8 mouse cellular contexts compared by ENCODE assay signal in genomic region chr1:136017907-136018313, GRCm38 (mm10). TPM values are rescaled to one million over a fixed set of nuclear protein-coding genes. Genes with fewer than 3 reads are reported as not detected.
DNase-seq lines count a peak whose midpoint lies in the region; ATAC-seq lines count a peak whose summit lies in the region.

No protein-coding gene starts in this region.

- H3K79me2 ChIP-seq in macrophage (ENCODE audit: inconsistent target), result no peaks in the 10 kb centered on the region

- DNase-seq in WW6 (ENCODE audit: low read depth, low spot score), result peak; percentile 84
- peak; percentile 80 to 91 for DNase-seq in cerebellum, postnatal 4 days (ENCODE audit: low spot score in 2 of 2)
- peak; percentile 96 for DNase-seq in gastrocnemius, adult 18-20 months (ENCODE audit: low spot score)
- peak; percentile 94 to 95 for DNase-seq in left cerebral cortex, adult 18-20 months (ENCODE audit: low spot score in 2 of 2)
- DNase-seq in right cerebral cortex, adult 18-20 months, result peak; percentile 97
- peak; percentile 52 for DNase-seq in urinary bladder, postnatal 10 days (ENCODE audit: low spot score)

- H3K27ac ChIP-seq in hindbrain, embryonic 16.5 days (ENCODE audit: low read depth, low read length), result peak overlapping the region; percentile 58
- no peak overlapping the region for H3K27ac ChIP-seq in macrophage

- peak overlapping the region; percentile 63 for H3K4me3 ChIP-seq in hindbrain, embryonic 16.5 days (ENCODE audit: low read length)
- H3K4me3 ChIP-seq in macrophage (ENCODE audit: inconsistent target), result peak overlapping the region; percentile 54

- no peaks in the 10 kb centered on the region for H3K27me3 ChIP-seq in hindbrain, embryonic 16.5 days (replicated peaks; ENCODE audit: control insufficient read depth, insufficient read depth, low read length)

- peaks cover 12% of the 10 kb centered on the region for H3K4me1 ChIP-seq in hindbrain, embryonic 16.5 days (ENCODE audit: control insufficient read depth, insufficient read depth, low read depth, low read length)

- H3K36me3 ChIP-seq in hindbrain, embryonic 16.5 days (ENCODE audit: control insufficient read depth, insufficient read depth, low read length), result peaks cover 3% of the 10 kb centered on the region; the same call in 1 of the 2 replicates
- H3K36me3 ChIP-seq in macrophage (ENCODE audit: inconsistent target), result no peaks in the 10 kb centered on the region

- WGBS in hindbrain, embryonic 16.5 days, result under 1% methylated on average over 22 of the region's 22 CpGs
- WGBS in macrophage (ENCODE audit: missing documents), result under 1% methylated on average over 22 of the region's 22 CpGs

- peak; percentile 100 for ATAC-seq in hindbrain, embryonic 16.5 days

- H3K9ac ChIP-seq in hindbrain, embryonic 16.5 days (ENCODE audit: low read depth, low read length), result peak overlapping the region; percentile 86

- H3K4me2 ChIP-seq in hindbrain, embryonic 16.5 days (ENCODE audit: low read length), result peak overlapping the region; percentile 91

- H3K9me3 ChIP-seq in hindbrain, embryonic 16.5 days (ENCODE audit: control insufficient read depth, low read length), result no peaks in the 10 kb centered on the region

RNA-seq across cellular contexts. Expression of gene Tmem9, which starts 10.0 kb away (rescaled TPM):
- 1 to 10 TPM; 5.9 to 7.0 TPM for total RNA-seq in gastrocnemius, adult 18-20 months (2021)
- polyA plus RNA-seq in hindbrain, embryonic 16.5 days (2015; fragmentation: Nextera tagmentation; extraction: Ambion mirVana), result 188 and 207 TPM in 2 replicates
- 10 to 100 TPM; 66.3 to 67.8 TPM for total RNA-seq in left cerebral cortex, adult 18-20 months (2021)
- total RNA-seq in macrophage (2018; cell fraction: chromatin; rRNA removed), result 1 to 10 TPM in 16 of 26 experiments, under 1 TPM in 8, not detected in 2; 0.37 to 9.9 (median 1.5) TPM
- 10 to 100 TPM in 10 of 26 experiments, 1 to 10 TPM in 16; 5.0 to 13.5 (median 8.2) TPM for total RNA-seq in macrophage (2018; cell fraction: cytosol; rRNA removed)
- 1 to 10 TPM; 1.7 to 8.4 (median 3.9) TPM for total RNA-seq in macrophage (2018; cell fraction: nucleus; rRNA removed)
- polyA plus RNA-seq in macrophage (2018), result 10.4 to 13.9 TPM (median 11.0 TPM) in 3 replicates

RNA-seq across cellular contexts. Expression of gene Igfn1, which starts 11.8 kb away (rescaled TPM):
- 10 to 100 TPM; 32.4 to 62.9 TPM for total RNA-seq in gastrocnemius, adult 18-20 months (2021)
- 0.05 TPM in 1 of 2 replicates, not detected in the other for polyA plus RNA-seq in hindbrain, embryonic 16.5 days (2015; fragmentation: Nextera tagmentation; extraction: Ambion mirVana)
- 10 to 100 TPM; 17.2 to 20.3 TPM for total RNA-seq in left cerebral cortex, adult 18-20 months (2021)
- not detected for total RNA-seq in macrophage (2018; cell fraction: chromatin; rRNA removed)
- not detected for total RNA-seq in macrophage (2018; cell fraction: cytosol; rRNA removed)
- not detected for total RNA-seq in macrophage (2018; cell fraction: nucleus; rRNA removed)
- not detected in 3 replicates for polyA plus RNA-seq in macrophage (2018)

RNA-seq across cellular contexts. Expression of gene Ascl5, which starts 32.7 kb away (rescaled TPM):
- not detected for total RNA-seq in gastrocnemius, adult 18-20 months (2021)
- polyA plus RNA-seq in hindbrain, embryonic 16.5 days (2015; fragmentation: Nextera tagmentation; extraction: Ambion mirVana), result not detected in 2 replicates
- total RNA-seq in left cerebral cortex, adult 18-20 months (2021), result 1 to 10 TPM; 1.9 to 3.1 TPM
- total RNA-seq in macrophage (2018; cell fraction: chromatin; rRNA removed), result not detected
- total RNA-seq in macrophage (2018; cell fraction: cytosol; rRNA removed), result not detected
- total RNA-seq in macrophage (2018; cell fraction: nucleus; rRNA removed), result not detected
- not detected in 3 replicates for polyA plus RNA-seq in macrophage (2018)

RNA-seq across cellular contexts. Expression of gene Cacna1s, which starts 34.6 kb away (rescaled TPM):
- 1,000 to 10,000 TPM in 1 of 2 experiments, 100 to 1,000 TPM in 1; 824 to 1,030 TPM for total RNA-seq in gastrocnemius, adult 18-20 months (2021)
- polyA plus RNA-seq in hindbrain, embryonic 16.5 days (2015; fragmentation: Nextera tagmentation; extraction: Ambion mirVana), result 0.45 and 0.66 TPM in 2 replicates
- 1 to 10 TPM; 1.5 to 1.7 TPM for total RNA-seq in left cerebral cortex, adult 18-20 months (2021)
- total RNA-seq in macrophage (2018; cell fraction: chromatin; rRNA removed), result not detected
- total RNA-seq in macrophage (2018; cell fraction: cytosol; rRNA removed), result not detected
- total RNA-seq in macrophage (2018; cell fraction: nucleus; rRNA removed), result not detected
- not detected in 3 replicates for polyA plus RNA-seq in macrophage (2018)

Comparison
In these comparisons a context has a peak if more than half of its experiments do, and no peak if none do; other contexts are left out.
1. RNA of gene Tmem9, which starts 10.0 kb away (total RNA-seq): 66.3 to 67.8 TPM in left cerebral cortex, adult 18-20 months; 5.9 to 7.0 TPM in gastrocnemius, adult 18-20 months; every median in the first group is over 4 times any median in the second.
2. Peak in every context shown above with its lines, with median percentiles within 50 percentile points of each other: DNase-seq.